Mouse (Mus musculus): ENCODE results near the gene Cers6.
A peak's percentile ranks its signal among the peaks of the same experiment; 100 is the strongest.

Gene Cers6

GRCm38 (mm10) chr2:68860904-68861685, at the start of gene Cers6:
Gene Cers6, plus strand, starts transcription at chr2:68861441.
- ATAC-seq (ENCODE audit: insufficient number of reproducible peaks, low FRiP score, low TSS enrichment): peak; percentile 91

GRCm38 (mm10) chr2:68814409-68814808, 46.8 kb upstream of the Cers6 start:
- no peak for ATAC-seq (ENCODE audit: insufficient number of reproducible peaks, low FRiP score, low TSS enrichment)

GRCm38 (mm10) chr2:68819040-68819439, 42.2 kb upstream of the Cers6 start:
- ATAC-seq (ENCODE audit: insufficient number of reproducible peaks, low FRiP score, low TSS enrichment): no peak

GRCm38 (mm10) chr2:68822152-68822887, 38.9 kb upstream of the Cers6 start:
- ATAC-seq (ENCODE audit: insufficient number of reproducible peaks, low FRiP score, low TSS enrichment): no peak

GRCm38 (mm10) chr2:68825326-68826020, 35.8 kb upstream of the Cers6 start:
- ATAC-seq (ENCODE audit: insufficient number of reproducible peaks, low FRiP score, low TSS enrichment): no peak

- ATAC-seq (ENCODE audit: insufficient number of reproducible peaks, low FRiP score, low TSS enrichment): no peak
Measured at GRCm38 (mm10) chr2:68843330-68843729, 17.9 kb upstream of the Cers6 start.

- no peak for ATAC-seq (ENCODE audit: insufficient number of reproducible peaks, low FRiP score, low TSS enrichment)
Measured at GRCm38 (mm10) chr2:68844530-68844929, 16.7 kb upstream of the Cers6 start.

GRCm38 (mm10) chr2:68845002-68845740, 16.1 kb upstream of the Cers6 start:
- no peak for ATAC-seq (ENCODE audit: insufficient number of reproducible peaks, low FRiP score, low TSS enrichment)

GRCm38 (mm10) chr2:68860391-68860790, 850 bp upstream of the Cers6 start:
- ATAC-seq (ENCODE audit: insufficient number of reproducible peaks, low FRiP score, low TSS enrichment): no peak

GRCm38 (mm10) chr2:68861721-68862463, 651 bp downstream of the Cers6 start:
- peak; percentile 45 for ATAC-seq (ENCODE audit: insufficient number of reproducible peaks, low FRiP score, low TSS enrichment)

- ATAC-seq (ENCODE audit: insufficient number of reproducible peaks, low FRiP score, low TSS enrichment): no peak
Measured at GRCm38 (mm10) chr2:68862464-68863266, 1.4 kb downstream of the Cers6 start.

GRCm38 (mm10) chr2:68863561-68863960, 2.3 kb downstream of the Cers6 start:
- no peak for ATAC-seq (ENCODE audit: insufficient number of reproducible peaks, low FRiP score, low TSS enrichment)

GRCm38 (mm10) chr2:68864366-68864765, 3.1 kb downstream of the Cers6 start:
- peak; percentile 60; the same call in 1 of the 2 replicates for ATAC-seq (ENCODE audit: insufficient number of reproducible peaks, low FRiP score, low TSS enrichment)

- ATAC-seq (ENCODE audit: insufficient number of reproducible peaks, low FRiP score, low TSS enrichment): no peak
Measured at GRCm38 (mm10) chr2:68867148-68867547, 5.9 kb downstream of the Cers6 start.

GRCm38 (mm10) chr2:68870999-68871780, 9.9 kb downstream of the Cers6 start:
- ATAC-seq (ENCODE audit: insufficient number of reproducible peaks, low FRiP score, low TSS enrichment): no peak

- no peak for ATAC-seq (ENCODE audit: insufficient number of reproducible peaks, low FRiP score, low TSS enrichment)
Measured at GRCm38 (mm10) chr2:68873086-68873485, 11.8 kb downstream of the Cers6 start.

- no peak for ATAC-seq (ENCODE audit: insufficient number of reproducible peaks, low FRiP score, low TSS enrichment)
Measured at GRCm38 (mm10) chr2:68873653-68874441, 12.6 kb downstream of the Cers6 start.
